In genomic region chr10:77266281-77266680, GRCm38 (mm10) we compare ENCODE assay signal across 12 mouse cellular contexts. TPM values are rescaled to one million over a fixed set of nuclear protein-coding genes. Genes with fewer than 3 reads are reported as not detected.
DNase-seq lines count a peak whose midpoint lies in the region; ATAC-seq and TF ChIP-seq lines count a peak whose summit lies in the region.
"Had no signal": no experiment of that assay in that cellular context is flagged by ENCODE, and none has a peak within 500 bp of the region (broad histone marks: within the 10 kb centered on the region; RNA-seq: fewer than 3 reads in every experiment).

No protein-coding gene starts in this region.

- no peaks in the 10 kb centered on the region for H3K9me3 ChIP-seq in liver, embryonic 13.5 days (replicated peaks)

- H3K4me2 ChIP-seq in liver, embryonic 13.5 days = no peak overlapping the region
- H3K4me2 ChIP-seq: hindbrain, embryonic 14.5 days had no signal

- peak; percentile 55 for ATAC-seq in liver, embryonic 13.5 days (ENCODE audit: low read depth)
- peak; percentile 89 for ATAC-seq in megakaryocyte progenitor cell, adult 5-6 weeks (replicated peaks; ENCODE audit: poor library complexity)

- DNase-seq in gastrocnemius, adult 2 months = peak; percentile 34
- no peak for DNase-seq in gastrocnemius, postnatal 36 days
- peak; percentile 40 to 43 for DNase-seq in lung, adult 18-20 months
- no peak for DNase-seq in lung, adult 2 months
- no peak for DNase-seq in liver, embryonic 13.5 days
- no peak for DNase-seq in left cerebral cortex, adult 2 months (ENCODE audit: extremely low spot score in 1 of 2, low spot score in 2 of 2)
- DNase-seq in yolk sac, embryonic 10.5 days (ENCODE audit: low spot score) = no peak
- DNase-seq: cerebellum, adult 9-11 months; midbrain, embryonic 14.5 days had no signal

- no peaks in the 10 kb centered on the region for H3K4me1 ChIP-seq in lung, adult 2 months (ENCODE audit: control insufficient read depth, insufficient read depth, low read length)
- no peaks in the 10 kb centered on the region for H3K4me1 ChIP-seq in liver, embryonic 13.5 days (replicated peaks)

- no peak for TF ChIP-seq POLR2A in lung, adult 2 months (IDR thresholded peaks at IDR 0.05; ENCODE audit: borderline replicate concordance, extremely low read depth, low read depth, low read length)

- no peak overlapping the region for H3K27ac ChIP-seq in gastrocnemius, adult 2 months
- no peak overlapping the region for H3K27ac ChIP-seq in liver, embryonic 13.5 days
- no peak overlapping the region for H3K27ac ChIP-seq in left cerebral cortex, adult 2 months
- H3K27ac ChIP-seq: hindbrain, embryonic 14.5 days had no signal

- intact Hi-C loops in gastrocnemius, adult 2 months (cut with DNase I) = no loop called here
- intact Hi-C loops in gastrocnemius, postnatal 36 days (cut with DNase I) = no loop called here
- intact Hi-C loops in left cerebral cortex, adult 2 months (cut with DNase I) = no loop called here

- no peak overlapping the region for H3K4me3 ChIP-seq in gastrocnemius, adult 2 months
- no peak overlapping the region for H3K4me3 ChIP-seq in lung, adult 2 months (replicated peaks; ENCODE audit: extremely low read depth, low read depth, low read length)
- no peak overlapping the region for H3K4me3 ChIP-seq in liver, embryonic 13.5 days (replicated peaks)
- H3K4me3 ChIP-seq in left cerebral cortex, adult 2 months = no peak overlapping the region
- H3K4me3 ChIP-seq: erythroblast, embryonic 14.5 days had no signal

- no peaks in the 10 kb centered on the region for H3K27me3 ChIP-seq in liver, embryonic 13.5 days

- TF ChIP-seq CTCF in gastrocnemius, adult 2 months (IDR thresholded peaks at IDR 0.05) = no peak
- TF ChIP-seq CTCF in lung, adult 2 months (IDR thresholded peaks at IDR 0.05; ENCODE audit: insufficient read depth, low read length) = no peak
- TF ChIP-seq CTCF in left cerebral cortex, adult 2 months (IDR thresholded peaks at IDR 0.05) = no peak

- WGBS in lung, adult 2 months = 53% methylated on average over 8 of the region's 8 CpGs
- 55% methylated on average over 8 of the region's 8 CpGs for WGBS in liver, embryonic 13.5 days (ENCODE audit: insufficient replicate concordance)

- peaks cover 87% of the 10 kb centered on the region for H3K36me3 ChIP-seq in liver, embryonic 13.5 days

- H3K9ac ChIP-seq in liver, embryonic 13.5 days = no peak overlapping the region
- H3K9ac ChIP-seq: hindbrain, embryonic 14.5 days had no signal

RNA-seq across cellular contexts. Expression of gene Pofut2, which starts 7.3 kb away (rescaled TPM):
- total RNA-seq in gastrocnemius, adult 2 months (2021) = 10 to 100 TPM; 21.9 to 25.2 TPM
- total RNA-seq in gastrocnemius, postnatal 36 days (2021) = 10 to 100 TPM; 19.9 to 23.2 TPM
- 81.3 and 81.6 TPM in 2 replicates for polyA plus RNA-seq in lung, adult 2 months (2012; rRNA removed)
- polyA plus RNA-seq in liver, embryonic 13.5 days (2015; fragmentation: Nextera tagmentation; extraction: Ambion mirVana) = 29.7 and 30.2 TPM in 2 replicates
- total RNA-seq in megakaryocyte progenitor cell, adult 5-6 weeks (2015) = 11.5 and 12.0 TPM in 2 replicates
- 15.0 and 15.8 TPM in 2 replicates for total RNA-seq in megakaryocyte progenitor cell, adult 5-6 weeks (2017)
- 10 to 100 TPM; 37.6 to 38.2 TPM for total RNA-seq in left cerebral cortex, adult 2 months (2021)

Comparison
In these comparisons a context has a peak if more than half of its experiments do, and no peak if none do; other contexts are left out.
1. DNase-seq: peak in gastrocnemius, adult 2 months (single experiment) and lung, adult 18-20 months (2 of 2); none in gastrocnemius, postnatal 36 days (0 of 2), lung, adult 2 months (single experiment), liver, embryonic 13.5 days (single experiment), left cerebral cortex, adult 2 months (0 of 2) and yolk sac, embryonic 10.5 days (single experiment).